Mouse (Mus musculus) lung, adult 2 months (tissue): Measurements from ENCODE around the gene Atxn2.

Experiments used
- CTCF ChIP-seq: fragments of 200-500 bp; IDR thresholded peaks from 2 replicates; pipeline ENCODE4 v1.5.1; 2011; ENCODE audit warnings: mild to moderate bottlenecking, low read length, control low read depth; ENCODE audit not compliant: insufficient read depth
- POLR2A ChIP-seq: fragments of 200-500 bp; IDR thresholded peaks from 2 replicates; pipeline ENCODE4 v1.6.1; 2011; ENCODE audit warnings: low read depth, mild to moderate bottlenecking, control low read depth, low read length, borderline replicate concordance; ENCODE audit errors: extremely low read depth

DNA sequence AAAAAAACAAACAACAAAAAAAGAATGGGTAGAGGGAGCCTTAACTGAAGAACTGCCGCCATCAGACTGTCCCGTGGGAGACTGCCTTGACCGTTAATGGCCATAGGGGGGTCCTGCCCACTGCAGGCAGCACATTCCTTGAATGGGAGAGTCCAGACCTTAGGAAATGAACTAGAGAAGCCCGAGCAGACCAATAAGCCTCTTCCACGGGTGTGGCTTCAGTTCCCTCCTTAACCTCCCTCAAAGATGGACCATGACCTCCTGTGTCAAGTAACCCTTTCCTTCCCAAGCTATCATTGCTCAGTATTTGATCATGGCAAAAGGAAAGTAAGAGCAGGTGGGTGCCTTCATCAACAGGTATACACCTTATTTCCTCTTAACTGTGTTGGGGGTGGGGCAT, 150.8 kb downstream of the Atxn2 start:
- TF ChIP-seq CTCF: no peak
- no peak for TF ChIP-seq POLR2A
